Mouse (Mus musculus): ENCODE results near the gene Art1.

The Art1 gene

GRCm38 (mm10) chr7:102101487-102101886 is at the start of gene Art1:
Art1 (plus strand) TSS chr7:102101743.
- DNase-seq (ENCODE audit: low read depth) = no peak

- DNase-seq (ENCODE audit: low read depth) = no peak
These were observed 40.2 kb upstream of the Art1 start for GRCm38 (mm10) chr7:102061353-102061752.

GRCm38 (mm10) chr7:102062203-102062602 is 39.3 kb upstream of the Art1 start:
- no peak for DNase-seq (ENCODE audit: low read depth)

- DNase-seq (ENCODE audit: low read depth) = no peak
These were observed 37.7 kb upstream of the Art1 start for GRCm38 (mm10) chr7:102063891-102064290.

GRCm38 (mm10) chr7:102064655-102065045 is 36.9 kb upstream of the Art1 start:
- DNase-seq (ENCODE audit: low read depth) = no peak

GRCm38 (mm10) chr7:102065046-102065891 is 36.3 kb upstream of the Art1 start, which contains the start of the genes Rnf121, Xndc1 and Xntrpc:
Rnf121 (minus strand) TSS chr7:102065469.
Xndc1 (plus strand) TSS chr7:102065511.
Xntrpc (plus strand) TSS chr7:102065713.
- peak; percentile 80 for DNase-seq (ENCODE audit: low read depth)

- DNase-seq (ENCODE audit: low read depth) = no peak
These were observed 35.2 kb upstream of the Art1 start for GRCm38 (mm10) chr7:102066363-102066762.

GRCm38 (mm10) chr7:102076714-102077296 is 24.7 kb upstream of the Art1 start:
- peak; percentile 44 for DNase-seq (ENCODE audit: low read depth)

GRCm38 (mm10) chr7:102078517-102078916 is 23.0 kb upstream of the Art1 start:
- no peak for DNase-seq (ENCODE audit: low read depth)

GRCm38 (mm10) chr7:102080311-102080710 is 21.2 kb upstream of the Art1 start:
- DNase-seq (ENCODE audit: low read depth) = no peak

- no peak for DNase-seq (ENCODE audit: low read depth)
These were observed 19.8 kb upstream of the Art1 start for GRCm38 (mm10) chr7:102081784-102082183.

GRCm38 (mm10) chr7:102082816-102083215 is 18.7 kb upstream of the Art1 start, which contains the start of gene Trpc2:
Trpc2 (plus strand) TSS chr7:102083116.
- no peak for DNase-seq (ENCODE audit: low read depth)

GRCm38 (mm10) chr7:102084041-102084696 is 17.4 kb upstream of the Art1 start:
- no peak for DNase-seq (ENCODE audit: low read depth)

GRCm38 (mm10) chr7:102087336-102087735 is 14.2 kb upstream of the Art1 start:
- DNase-seq (ENCODE audit: low read depth) = no peak

- peak; percentile 29 for DNase-seq (ENCODE audit: low read depth)
These were observed 1.5 kb upstream of the Art1 start for GRCm38 (mm10) chr7:102099760-102100661.

GRCm38 (mm10) chr7:102100868-102101267 is 675 bp upstream of the Art1 start:
- no peak for DNase-seq (ENCODE audit: low read depth)

- DNase-seq (ENCODE audit: low read depth) = no peak
These were observed 698 bp downstream of the Art1 start for GRCm38 (mm10) chr7:102102241-102102640.

GRCm38 (mm10) chr7:102102696-102103095 is 1.2 kb downstream of the Art1 start:
- no peak for DNase-seq (ENCODE audit: low read depth)

- DNase-seq (ENCODE audit: low read depth) = no peak
These were observed 2.0 kb downstream of the Art1 start for GRCm38 (mm10) chr7:102103555-102103954.

- no peak for DNase-seq (ENCODE audit: low read depth)
These were observed 2.6 kb downstream of the Art1 start for GRCm38 (mm10) chr7:102104126-102104525.

GRCm38 (mm10) chr7:102106700-102107141 is 5.2 kb downstream of the Art1 start:
- DNase-seq (ENCODE audit: low read depth) = no peak

GRCm38 (mm10) chr7:102108206-102108605 is 6.7 kb downstream of the Art1 start:
- no peak for DNase-seq (ENCODE audit: low read depth)
